Mouse (Mus musculus) c-Kit-negative CD71-positive TER-119-positive erythroid progenitor cells, embryonic 14.5 days (primary cell): ENCODE data around the gene Klk1b1.
"Not testable (repeated sequence)": the region's sequence is repeated elsewhere in the genome, so short reads cannot be mapped to it uniquely, and the experiment has no call there.

Source experiments
- DNase-seq: peaks from one replicate; pipeline ENCODE4 v3.0.0-alpha.2; 2013; ENCODE audit warnings: low read depth, low spot score

Klk1b1 gene

DNA sequence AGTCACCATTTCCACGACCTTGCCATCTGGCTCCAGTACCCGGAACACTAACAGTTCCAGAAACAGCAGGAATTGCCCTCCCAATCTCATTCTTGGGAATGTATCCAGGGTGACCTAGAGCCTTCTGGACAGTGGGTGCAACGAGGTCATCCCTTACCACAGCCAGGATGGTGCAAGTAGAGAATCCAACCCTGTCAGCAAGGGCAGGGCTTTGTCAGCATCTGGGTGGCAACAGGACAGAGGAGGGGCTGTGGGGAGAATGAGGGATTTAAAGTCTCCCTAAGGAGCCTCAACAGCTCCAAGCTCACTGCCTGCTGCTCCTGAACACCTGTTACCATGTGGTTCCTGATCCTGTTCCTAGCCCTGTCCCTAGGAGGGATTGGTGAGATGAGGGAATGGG lies at the start of gene Klk1b1:
TSS of gene Klk1b1 (plus strand) at position 301 of the 400 bp plus-strand sequence.
- DNase-seq, result no peak

DNA sequence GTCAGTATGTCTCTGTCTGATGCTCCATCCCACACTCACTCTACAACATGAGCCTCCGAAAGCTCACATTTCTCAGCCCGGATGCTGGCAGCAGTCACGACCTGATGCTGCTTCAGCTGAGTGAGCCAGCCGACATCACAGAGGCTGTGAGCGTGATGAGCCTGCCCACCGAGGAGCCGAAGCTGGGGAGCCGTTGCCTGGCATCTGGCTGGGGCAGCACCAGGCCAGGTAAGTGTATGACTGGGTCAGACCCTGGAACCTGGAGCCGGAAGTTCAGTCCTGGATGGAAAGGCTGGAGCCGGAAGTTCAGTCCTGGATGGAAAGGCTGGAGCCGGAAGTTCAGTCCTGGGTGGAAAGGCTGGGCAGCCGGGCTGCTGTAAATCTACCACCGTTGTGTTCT lies 48.1 kb upstream of the Klk1b1 start:
- no peak for DNase-seq

DNA sequence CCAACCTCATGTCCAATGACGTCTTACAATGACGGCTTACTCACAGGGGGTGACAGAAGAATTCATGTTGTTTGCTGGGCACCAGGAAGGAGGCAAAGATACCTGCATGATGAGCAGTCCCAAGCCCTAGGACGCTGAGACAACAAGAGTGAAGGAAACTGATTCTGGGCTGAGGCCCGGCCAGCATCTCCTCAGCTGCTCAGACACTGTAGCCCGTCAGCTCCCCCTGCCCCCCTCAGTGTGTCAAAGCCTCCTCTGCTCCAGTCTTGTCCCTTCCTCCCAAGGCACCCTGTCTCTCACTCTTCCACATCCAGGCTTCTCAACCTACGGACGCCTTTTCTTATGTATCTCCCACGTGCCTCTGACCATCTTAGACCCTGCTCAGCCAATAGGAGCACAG lies 47.7 kb upstream of the Klk1b1 start:
- DNase-seq, result no peak

DNA sequence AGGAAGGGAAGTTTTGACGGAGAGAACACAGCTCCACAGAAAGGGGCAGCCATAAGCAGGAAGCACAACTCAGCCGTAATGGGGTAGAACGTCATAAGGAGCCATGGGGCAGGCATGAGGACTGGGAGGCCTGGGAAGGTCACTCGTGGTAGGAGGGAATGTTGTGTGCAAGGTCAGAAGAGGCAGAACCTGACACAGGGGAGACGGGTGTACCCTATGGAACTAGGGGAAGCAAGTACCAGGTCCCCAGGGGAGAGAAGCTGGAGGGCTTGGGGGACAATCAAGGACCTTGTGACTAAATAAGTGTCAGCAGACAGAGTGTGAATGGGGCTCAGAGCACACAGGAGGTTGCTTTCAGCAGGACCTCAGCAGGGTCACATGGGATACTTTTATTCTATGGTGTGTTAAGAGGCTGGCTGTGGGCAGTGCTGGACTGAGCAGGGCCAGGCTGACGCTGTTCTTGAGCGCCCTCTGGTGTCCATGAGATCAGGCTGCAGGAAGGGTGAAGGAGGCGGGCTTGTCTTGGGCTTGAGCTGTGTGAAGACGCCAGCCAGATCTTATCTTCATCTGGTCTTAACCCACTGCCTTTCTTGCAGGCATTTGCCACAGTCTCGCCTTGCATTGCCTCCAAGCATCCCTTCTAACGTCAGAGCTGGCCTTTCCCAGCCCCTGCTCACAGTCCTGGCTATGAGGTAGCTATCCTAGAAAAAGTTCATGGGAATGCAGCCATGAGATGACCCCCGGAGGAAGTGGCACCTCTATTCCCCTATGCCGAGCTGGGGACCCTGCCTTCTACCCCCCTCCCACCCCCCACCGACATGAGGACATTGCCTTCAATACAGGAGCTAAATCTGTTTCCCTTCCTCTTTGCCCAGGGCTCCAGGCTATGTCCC lies 46.7 kb upstream of the Klk1b1 start:
- DNase-seq, result peak; percentile 17

DNA sequence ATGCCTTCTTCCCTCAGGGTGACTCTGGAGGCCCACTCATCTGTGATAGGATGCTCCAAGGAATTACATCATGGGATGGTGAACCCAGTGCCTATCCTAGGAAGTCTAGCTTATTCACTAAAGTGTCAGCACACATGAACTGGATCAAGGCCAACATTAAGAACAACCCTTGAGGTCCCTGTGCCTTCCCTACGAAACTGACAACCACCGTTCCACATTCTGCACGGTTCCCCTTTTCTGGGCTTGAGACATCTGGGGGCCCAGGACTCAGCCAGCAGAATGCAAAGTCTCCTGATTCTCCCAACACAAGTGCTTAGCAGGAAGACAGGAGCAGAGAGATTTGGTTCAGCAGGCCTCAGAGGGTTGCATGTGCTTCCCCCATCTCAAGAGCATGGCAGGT lies 46.0 kb upstream of the Klk1b1 start:
- no peak for DNase-seq

DNA sequence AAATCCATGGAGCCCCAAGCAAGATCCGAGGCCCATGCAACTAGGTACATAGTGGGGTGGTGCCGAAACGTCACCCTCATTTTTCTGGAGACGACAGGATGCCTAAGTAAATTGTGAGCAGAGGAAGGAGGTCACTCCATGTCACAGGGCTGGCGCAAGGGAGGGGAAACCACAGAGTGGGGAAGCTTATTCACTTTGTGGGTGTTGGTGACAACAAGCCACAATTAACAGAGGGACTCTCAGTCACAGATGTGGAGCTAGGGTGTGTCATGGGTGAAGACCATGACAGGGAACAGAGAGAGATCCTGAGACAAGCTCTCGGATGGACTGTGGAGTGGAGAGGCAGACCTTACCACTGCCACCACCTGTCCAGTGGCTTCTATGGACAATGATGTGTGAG lies 45.5 kb upstream of the Klk1b1 start:
- no peak for DNase-seq

DNA sequence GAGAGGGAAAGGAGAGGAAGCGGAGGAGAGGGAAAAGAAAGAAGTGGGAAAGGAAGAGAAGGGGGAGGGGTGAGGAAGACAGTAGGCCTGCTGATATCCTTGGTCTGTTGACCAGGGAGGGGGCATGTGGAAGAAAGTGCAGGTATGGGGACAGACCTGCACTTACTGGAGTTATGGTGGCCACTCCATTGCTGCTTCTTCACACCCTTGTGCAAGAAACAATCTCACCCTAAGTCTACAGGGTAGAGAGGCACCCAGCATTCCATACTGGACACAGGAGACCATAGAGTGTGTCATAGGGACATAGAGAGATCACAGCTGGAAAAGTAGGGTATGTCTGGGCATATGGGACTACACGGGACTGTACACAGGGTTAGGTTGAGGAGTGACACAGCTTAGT lies 44.6 kb upstream of the Klk1b1 start:
- DNase-seq, result no peak

DNA sequence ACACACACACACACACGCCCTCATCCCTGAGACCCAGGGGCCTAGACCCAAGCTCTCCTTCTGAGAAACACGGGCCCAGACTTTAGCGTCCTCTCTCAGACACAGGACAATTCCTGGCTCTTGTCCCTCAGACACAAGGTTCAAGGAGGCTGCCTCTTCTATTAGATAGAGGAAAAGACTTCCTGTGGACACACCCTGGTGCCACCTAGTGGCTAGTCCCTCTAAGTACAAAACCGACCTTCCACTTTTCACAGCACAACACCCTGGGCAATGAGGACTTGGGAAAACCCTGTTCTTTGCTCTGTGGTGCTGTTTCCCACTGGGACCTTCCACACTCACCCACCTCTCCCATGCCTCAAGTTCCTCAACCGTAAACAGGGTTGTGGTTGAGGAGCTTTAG lies 40.6 kb upstream of the Klk1b1 start:
- no peak for DNase-seq

DNA sequence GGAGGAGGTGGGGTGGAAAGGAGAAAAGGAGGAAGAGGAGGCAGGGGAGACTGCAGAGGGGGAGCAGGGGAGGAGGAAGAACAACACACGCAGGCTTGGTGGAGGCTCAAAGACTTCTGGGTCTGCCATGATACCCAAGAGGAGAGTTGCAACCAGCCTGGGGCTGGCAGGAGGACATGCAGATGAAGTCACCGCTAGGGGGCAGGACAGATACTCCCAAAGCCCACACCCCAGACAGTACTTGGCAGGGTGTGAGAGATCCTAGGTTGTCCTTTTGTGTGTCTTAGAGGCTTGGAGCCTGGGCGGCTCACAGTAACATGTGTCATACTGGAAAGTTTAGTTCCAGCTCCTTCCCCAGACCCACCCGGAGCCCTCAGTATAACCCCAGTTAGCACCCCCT lies 38.0 kb upstream of the Klk1b1 start:
- no peak for DNase-seq

DNA sequence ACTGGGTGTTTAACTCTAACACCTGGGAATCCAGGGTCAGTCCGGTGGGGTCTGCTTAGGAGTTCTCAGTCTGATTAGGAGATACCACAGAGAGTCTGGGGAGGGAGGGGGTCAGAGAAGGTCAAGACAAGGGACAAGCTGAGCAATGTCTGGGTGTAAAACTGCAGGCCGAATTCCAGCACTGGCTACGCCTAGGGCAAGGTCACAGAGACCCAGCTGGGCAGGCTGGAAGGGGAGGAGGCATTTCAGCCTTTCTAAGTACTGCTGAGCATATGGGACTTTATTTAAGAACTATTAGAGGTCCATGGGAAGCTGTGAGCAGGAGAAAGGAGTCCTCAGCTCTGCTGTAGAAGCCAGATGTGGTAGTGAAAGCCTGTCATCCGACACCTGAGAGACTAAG lies 34.2 kb upstream of the Klk1b1 start:
- no peak for DNase-seq

DNA sequence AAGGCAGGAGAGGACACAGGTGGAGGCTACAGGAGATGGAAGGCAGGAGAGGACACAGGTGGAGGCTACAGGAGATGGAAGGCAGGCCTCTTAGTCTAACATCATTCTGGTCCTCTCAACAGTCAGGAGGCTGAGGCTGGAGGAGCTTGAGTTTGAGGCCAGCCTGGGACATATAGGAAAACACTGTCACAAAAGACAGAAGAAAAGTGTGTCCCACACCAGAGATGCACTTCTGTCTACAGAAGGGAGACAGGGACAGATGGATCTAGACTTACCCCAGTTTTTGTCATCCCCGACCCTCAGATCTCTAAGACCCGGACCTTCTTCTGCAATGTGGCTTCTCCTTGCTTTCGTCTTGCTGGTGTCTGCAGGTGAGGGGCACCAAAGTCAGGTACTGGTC lies 33.1 kb upstream of the Klk1b1 start, which contains the start of gene Klk15:
TSS of gene Klk15 (plus strand) at position 301 of the 400 bp plus-strand sequence.
- DNase-seq, result no peak

DNA sequence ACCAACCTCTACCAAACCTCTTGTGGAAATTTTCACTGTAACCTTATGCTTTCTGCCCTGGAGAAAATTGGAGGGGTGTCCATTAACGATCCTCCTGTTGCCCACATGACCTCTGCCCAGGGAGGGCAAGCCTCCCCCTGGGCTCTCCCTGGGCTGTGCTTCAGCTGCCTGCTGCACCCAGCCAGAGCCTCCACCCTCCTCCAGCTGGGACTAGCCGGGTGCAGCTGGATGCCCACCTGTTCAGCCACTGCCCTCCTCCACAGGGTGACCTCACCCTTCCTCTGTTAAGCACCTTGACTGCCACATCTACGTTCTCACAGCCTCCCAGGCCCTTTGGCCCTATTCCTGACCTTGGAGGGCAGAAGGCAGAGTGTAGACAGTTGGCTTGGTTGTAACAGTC lies 31.8 kb upstream of the Klk1b1 start:
- no peak for DNase-seq

DNA sequence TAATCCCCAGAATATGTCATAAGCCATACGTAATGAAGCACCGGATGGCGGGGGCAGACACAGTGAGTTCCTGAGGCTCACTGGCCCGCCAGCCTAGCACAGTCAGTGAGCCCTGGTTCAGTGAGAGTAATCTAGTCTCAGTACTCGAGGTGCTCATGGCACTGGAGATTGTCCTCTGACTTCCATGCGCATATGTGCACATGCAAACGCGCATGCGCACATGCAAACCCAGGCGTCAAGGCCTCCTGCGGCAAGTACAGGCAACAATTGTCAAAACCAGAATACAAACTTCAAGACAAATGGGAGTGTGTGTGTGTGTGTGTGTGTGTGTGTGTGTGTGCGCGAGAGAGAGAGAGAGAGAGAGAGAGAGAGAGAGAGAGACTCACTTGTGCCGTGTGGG lies 30.0 kb upstream of the Klk1b1 start:
- no peak for DNase-seq

DNA sequence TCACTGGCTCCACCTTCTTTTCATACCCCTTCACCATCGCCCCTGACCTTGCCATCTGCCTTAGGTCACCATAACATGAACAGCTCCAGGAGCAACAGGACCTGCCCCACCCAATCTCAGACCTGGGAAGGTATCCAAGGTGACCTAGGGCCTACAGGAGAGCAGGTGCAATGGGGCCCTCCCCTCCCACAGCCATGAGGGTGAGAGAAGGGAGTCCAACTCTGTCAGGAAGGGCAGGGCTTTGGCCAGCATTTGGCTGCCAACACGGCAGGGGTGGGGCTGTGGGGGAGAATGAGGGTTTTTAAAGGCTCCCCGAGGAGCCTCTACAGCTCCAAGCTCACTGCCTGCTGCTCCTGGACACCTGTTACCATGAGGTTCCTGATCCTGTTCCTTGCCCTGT lies 24.3 kb upstream of the Klk1b1 start:
- DNase-seq, result not testable (repeated sequence)

DNA sequence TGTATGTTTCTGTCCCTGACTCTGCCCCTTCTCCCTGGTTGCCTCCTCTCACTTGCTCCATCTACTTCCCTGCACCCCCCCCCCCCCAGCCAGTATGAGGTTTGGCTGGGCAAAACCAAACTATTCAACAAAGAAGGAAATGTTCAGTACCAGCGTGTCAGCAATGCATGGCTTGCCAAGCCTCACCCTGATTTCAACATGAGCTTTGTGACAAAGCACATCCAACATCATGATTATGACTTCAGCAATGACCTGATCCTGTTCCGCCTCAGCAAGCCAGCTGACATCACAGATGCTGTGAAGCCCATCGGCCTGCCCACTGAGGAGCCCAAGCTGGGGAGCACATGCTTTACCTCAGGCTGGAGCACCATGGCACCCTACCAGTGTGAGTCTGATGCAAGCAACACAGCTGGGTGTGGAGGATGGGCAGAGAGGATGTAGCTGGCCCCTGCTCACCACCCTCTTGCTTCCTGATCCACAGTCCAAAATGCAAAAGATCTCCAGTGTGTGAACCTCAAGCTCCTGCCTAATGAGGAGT lies 21.8 kb upstream of the Klk1b1 start:
- DNase-seq, result no peak

DNA sequence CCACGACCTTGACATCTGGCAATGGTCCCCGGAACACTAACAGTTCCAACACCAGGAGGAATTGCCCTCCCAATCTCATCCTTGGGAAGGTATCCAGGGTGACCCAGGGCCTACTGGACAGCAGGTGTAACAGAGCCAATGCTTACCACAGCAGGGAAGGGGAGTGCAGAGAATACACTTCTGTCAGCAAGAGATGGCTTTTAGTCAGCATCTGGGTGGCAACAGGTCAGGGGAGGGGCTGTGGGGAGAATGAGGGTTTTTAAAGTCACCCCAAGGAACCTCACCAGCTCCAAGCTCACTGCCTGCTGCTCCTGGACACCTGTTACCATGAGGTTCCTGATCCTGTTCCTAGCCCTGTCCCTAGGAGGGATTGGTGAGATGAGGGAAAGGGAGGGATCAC lies 16.2 kb upstream of the Klk1b1 start, which contains the start of gene Klk1b8:
TSS of gene Klk1b8 (plus strand) at position 301 of the 400 bp plus-strand sequence.
- no peak for DNase-seq

DNA sequence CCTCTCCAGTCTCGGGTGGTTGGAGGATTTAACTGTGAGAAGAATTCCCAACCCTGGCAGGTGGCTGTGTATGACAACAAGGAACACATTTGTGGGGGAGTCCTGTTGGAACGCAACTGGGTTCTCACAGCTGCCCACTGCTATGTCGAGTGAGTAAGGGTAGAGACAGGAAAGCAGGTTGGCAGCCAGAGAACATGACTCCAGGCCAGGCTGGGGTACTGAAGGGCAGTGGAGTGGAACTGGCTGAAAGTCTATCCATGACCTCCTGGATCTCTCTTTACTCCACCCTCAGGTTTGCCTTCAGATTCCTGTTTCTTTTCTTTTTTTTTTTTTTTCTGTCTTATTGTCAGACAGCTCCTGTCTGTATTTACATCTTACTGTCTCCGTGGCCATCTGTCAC lies 13.8 kb upstream of the Klk1b1 start:
- DNase-seq, result no peak

DNA sequence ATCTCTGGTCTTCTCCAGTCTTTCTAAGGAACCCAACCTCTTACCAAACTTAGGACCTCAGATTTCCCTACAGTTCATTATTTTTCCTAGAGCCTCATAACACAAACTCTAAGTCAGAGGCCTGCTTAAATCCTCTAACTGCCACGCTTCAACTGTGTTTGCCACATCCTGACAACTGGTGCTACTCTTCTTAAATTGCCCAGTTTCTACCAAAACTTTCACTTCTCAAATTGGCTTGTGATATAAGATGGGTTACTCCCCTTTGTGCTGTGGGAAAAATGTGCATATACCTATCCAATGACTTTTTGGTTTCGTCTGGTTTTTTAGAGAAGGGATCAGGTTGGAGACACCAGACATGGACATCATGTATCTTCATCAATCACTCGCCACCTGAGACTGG lies 507 bp downstream of the Klk1b1 start:
- no peak for DNase-seq

DNA sequence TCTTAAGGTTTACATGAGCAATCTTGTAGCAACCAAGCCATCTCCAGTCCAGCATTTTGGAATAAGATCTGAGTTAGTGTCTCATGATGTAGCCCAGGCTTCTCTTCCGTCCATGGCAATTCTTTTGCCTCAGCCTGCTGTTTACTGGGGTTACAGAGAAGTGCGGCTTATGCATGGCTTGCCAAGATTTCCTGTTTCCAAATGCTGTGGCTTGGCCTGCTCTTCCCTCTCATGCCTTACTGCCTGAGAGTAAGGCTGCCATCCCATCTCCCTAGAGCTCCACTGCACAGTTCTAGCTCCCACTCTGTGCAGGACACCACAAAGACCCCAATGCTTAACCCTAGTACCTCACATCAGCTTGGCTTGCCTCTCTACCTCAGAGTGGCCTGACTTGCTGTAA lies 1.1 kb downstream of the Klk1b1 start:
- DNase-seq, result no peak

DNA sequence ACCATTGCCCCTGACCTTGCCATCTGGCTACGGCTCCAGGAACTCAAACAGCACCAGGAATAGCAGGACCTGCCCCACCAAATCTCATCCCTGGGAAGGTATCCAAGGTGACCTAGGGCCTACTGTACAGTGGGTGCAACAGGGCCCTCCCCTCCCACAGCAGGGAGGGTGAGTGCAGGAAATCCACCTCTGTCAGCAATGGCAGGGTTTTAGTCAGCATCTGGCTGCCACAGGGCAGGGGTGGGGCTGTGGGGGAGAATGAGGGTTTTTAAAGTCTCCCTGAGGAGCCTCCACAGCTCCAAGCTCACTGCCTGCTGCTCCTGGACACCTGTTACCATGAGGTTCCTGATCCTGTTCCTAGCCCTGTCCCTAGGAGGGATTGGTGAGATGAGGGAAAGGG lies 9.2 kb downstream of the Klk1b1 start, which contains the start of gene Klk1b9:
TSS of gene Klk1b9 (plus strand) at position 301 of the 400 bp plus-strand sequence.
- not testable (repeated sequence) for DNase-seq

DNA sequence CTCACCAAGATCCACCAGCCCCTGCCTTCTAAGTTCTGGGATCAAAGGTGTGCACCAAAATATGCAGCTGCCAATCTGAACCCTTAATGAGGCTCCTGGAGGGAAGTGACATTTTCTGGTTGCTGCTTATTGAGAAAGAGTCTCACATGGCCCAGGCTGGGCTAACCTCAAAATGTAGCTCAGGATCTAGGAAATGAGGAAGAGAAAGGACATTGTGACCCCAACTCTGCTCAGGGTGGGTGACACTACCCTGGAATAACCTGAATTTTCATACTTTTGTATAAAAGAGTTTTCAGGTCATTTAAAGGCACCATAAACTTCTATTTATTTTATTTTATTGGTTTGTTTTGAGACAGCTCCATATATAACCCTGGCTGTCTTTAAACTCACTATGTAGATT lies 19.1 kb downstream of the Klk1b1 start:
- DNase-seq, result no peak

DNA sequence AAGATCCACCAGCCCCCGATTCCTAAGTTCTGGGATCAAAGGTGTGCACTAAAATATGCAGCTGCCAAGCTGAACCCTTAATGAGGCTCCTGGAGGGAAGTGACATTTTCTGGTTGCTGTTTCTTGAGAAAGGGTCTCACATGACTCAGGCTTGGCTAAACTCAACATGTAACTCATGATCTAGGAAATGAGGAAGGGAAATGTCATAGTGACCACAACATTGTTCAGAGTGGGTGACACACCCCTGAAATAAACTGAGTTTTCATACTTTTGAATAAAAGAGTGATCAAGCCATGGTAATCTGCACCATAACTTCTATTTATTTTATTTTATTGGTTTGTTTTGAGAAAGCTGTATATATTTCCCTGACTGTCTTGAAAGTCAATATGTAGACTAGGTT lies 28.3 kb downstream of the Klk1b1 start:
- DNase-seq, result not testable (repeated sequence)

DNA sequence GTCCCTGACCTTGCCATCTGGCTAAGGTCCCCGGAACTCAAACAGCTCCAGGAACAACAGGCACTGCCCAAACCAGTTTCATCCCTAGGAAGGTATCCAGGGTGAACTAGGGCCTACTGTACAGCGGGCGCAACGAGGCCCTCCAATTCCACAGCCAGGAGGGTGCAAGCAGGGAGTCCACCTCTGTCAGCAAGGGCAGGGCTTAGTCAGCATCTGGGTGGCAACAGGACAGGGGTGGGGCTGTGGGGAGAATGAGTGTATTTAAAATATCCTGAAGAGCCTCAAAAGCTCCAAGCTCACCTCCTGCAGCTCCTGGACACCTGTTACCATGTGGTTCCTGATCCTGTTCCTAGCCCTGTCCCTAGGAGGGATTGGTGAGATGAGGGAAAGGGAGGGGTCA lies 29.0 kb downstream of the Klk1b1 start, which contains the start of gene Klk1b11:
TSS of gene Klk1b11 (plus strand) at position 301 of the 400 bp plus-strand sequence.
- not testable (repeated sequence) for DNase-seq
